Mouse (Mus musculus) erythroblast, embryonic 14.5 days (primary cell): ENCODE results near the gene Rps18.

ENCODE experiments used
- GATA1 ChIP-seq: IDR thresholded peaks from 2 replicates; pipeline ENCODE4 v1.6.1; 2012; ENCODE audit warnings: low read length, inconsistent platforms, mixed read lengths
- TAL1 ChIP-seq: IDR thresholded peaks from 3 replicates; pipeline ENCODE4 v1.6.1; 2012; ENCODE audit warnings: low read length, inconsistent platforms, mixed read lengths

GRCm38 (mm10) chr17:33968489-33968888 lies 12.7 kb upstream of the Rps18 start:
- no peak for TF ChIP-seq TAL1
- TF ChIP-seq GATA1 = no peak
